Mouse (Mus musculus): ENCODE measurements around the gene Olfr630. TPM values are rescaled to one million over a fixed set of nuclear protein-coding genes. Genes with fewer than 3 reads are reported as not detected.

Gene Olfr630
- not detected for polyA plus RNA-seq (2017; shearing (Covaris generic))

DNA sequence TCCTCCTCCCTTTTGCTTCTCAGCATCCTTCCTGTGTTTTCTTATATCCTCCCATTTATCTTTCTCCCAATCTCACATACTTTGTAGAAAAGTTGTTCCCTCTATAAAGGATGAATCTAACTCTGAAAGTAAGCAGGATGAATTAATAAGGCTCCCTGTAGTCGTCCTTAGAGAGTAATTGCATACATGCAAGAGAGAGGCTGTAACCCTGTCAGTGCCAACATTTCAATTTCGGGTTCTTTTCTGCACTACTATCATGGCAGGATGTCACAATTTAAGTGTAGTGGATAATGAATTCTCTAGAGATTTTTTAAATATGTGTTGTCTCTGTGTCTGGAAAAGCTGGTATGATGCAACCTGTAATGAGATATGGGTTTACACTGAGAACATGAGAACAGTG lies at the start of gene Olfr630:
Gene Olfr630 (minus strand): TSS at position 101 of the 400 bp plus-strand sequence.

DNA sequence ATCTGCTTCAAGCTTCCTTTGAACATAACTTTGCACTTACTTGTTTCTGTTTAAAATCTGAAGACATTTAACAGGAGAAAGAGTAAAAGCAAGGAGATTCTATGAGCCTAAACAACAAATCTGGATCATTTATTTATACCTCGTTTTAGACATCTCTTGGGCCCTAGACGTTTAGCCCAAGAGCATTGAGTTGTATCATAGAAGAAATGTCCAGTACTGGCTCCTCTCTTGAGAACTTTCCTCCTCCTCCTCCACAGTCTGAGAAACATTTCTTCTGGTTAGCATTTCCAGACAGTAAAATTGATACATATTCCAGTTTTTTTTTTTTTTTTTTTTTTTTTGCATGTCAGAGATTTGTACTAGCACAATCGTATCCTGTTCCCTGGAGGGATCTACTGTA lies 34.6 kb upstream of the Olfr630 start, which contains the start of gene Olfr67:
Gene Olfr67 (minus strand): TSS at position 101 of the 400 bp plus-strand sequence.

DNA sequence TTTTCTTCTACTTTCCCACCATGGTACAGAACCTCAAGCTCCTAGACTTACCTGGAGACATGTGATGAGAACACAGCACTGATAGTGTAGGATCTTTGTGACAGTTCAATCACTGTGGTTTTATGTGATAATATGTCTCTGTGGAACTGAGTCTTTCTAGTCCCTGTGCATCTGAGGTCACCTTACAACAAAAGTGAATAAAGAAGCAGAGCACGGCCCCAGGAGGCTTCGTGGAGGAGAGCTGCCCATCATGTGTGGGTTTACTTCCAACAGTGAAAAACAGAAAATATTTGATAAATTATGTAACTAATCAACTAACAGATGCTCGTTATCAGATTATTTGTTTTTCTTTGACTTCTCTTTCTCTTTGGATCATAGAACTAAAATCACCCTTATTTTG lies 22.5 kb upstream of the Olfr630 start, which contains the start of gene Olfr68:
Gene Olfr68 (minus strand): TSS at position 101 of the 400 bp plus-strand sequence.

DNA sequence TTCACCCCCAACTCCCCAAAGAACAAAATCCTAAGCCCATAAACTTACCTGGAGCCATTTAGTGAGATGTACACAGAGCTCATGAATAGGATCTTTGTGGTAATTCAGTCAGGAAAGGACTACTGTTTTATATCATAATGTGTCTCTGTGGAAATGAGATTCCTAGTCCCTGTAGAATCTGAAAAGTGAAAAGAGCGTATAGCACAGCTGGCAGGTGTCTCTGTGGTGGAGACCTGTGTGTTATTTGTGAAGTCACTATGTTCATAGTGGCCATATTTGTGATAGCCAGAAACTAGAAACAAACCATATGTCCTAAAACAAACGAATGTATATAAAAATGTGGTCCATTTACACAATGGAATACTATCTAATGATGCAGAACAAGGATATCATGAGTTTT lies 14.4 kb upstream of the Olfr630 start, which contains the start of gene Olfr69:
Gene Olfr69 (minus strand): TSS at position 101 of the 400 bp plus-strand sequence.

DNA sequence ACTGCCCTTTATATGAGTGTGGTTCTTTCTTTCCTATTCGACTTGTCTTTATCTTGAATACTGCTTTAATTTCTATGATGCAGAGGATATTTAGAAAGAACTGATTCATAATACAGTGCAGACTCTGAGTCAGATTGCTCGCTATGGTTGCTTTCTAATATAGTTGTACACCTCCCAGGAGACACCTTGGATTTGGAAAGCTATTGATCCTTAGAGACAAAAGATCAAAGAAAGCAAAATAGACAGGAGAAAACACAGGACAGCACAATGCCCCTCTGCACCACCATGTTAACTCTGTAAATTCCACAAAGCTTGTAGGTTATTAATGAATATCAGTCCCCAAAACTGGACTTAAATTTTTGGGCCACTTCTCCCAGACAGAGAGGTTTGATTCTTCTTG lies 12.3 kb downstream of the Olfr630 start, which contains the start of gene Olfr629:
Gene Olfr629 (minus strand): TSS at position 101 of the 400 bp plus-strand sequence.

DNA sequence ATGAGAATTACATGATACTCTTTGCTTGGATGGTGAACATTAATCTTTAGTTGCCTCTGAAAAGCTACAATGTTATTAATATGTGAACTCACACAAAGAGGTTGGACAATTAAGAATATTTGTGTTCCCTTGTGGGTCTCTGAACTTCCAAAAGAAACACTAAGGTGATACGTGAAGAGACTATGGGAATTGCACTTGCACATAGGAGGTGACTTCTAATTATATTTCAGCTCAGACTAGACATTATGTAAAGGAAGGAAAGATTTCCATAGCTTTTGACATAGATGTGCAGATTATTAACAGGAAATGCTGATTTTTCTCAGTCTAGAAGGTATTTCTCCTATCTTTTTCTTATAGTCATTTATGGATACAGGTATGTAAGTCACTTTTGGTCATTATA lies 27.1 kb downstream of the Olfr630 start, which contains the start of gene Olfr628:
Gene Olfr628 (plus strand): TSS at position 301 of the 400 bp plus-strand sequence.

DNA sequence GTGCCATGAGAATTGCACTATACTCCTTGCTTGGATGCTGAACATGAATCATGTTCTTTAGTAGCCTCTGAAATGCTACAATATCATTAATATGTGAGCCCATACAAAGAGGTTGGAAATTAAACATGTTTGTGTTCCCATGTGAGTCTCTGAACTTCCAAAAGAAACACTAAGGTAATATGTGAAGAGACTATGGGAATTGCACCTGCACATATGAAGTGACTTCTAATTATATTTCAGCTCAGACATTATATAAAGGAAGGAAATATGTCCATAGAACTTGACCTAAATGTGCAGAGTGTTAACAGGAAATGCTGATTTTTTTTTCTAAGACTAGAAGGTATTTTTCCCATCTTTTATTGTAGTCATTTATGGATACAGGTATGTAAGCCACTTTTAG lies 42.8 kb downstream of the Olfr630 start, which contains the start of gene Olfr243:
Gene Olfr243 (plus strand): TSS at position 301 of the 400 bp plus-strand sequence.

Other genes starting within 250 kb of the Olfr630 start
- gene Olfr610, start 245.2 kb downstream of the Olfr630 start, polyA plus RNA-seq (2017; shearing (Covaris generic)), result not detected
- not detected for gene Olfr611, start 236.5 kb downstream of the Olfr630 start, polyA plus RNA-seq (2017; shearing (Covaris generic))
- gene Olfr612, start 214.6 kb downstream of the Olfr630 start, polyA plus RNA-seq (2017; shearing (Covaris generic)), result not detected
- 0.05 TPM for gene Olfr613, start 209.3 kb downstream of the Olfr630 start, polyA plus RNA-seq (2017; shearing (Covaris generic))
- gene Olfr615, start 201.3 kb downstream of the Olfr630 start, polyA plus RNA-seq (2017; shearing (Covaris generic)), result not detected
- gene Olfr616, start 188.2 kb downstream of the Olfr630 start, polyA plus RNA-seq (2017; shearing (Covaris generic)), result not detected
- gene Olfr617, start 184.3 kb downstream of the Olfr630 start, polyA plus RNA-seq (2017; shearing (Covaris generic)), result not detected
- not detected for gene Olfr618, start 167.2 kb downstream of the Olfr630 start, polyA plus RNA-seq (2017; shearing (Covaris generic))
- gene Olfr619, start 156.8 kb downstream of the Olfr630 start, polyA plus RNA-seq (2017; shearing (Covaris generic)), result not detected
- not detected for gene Olfr620, start 144.8 kb downstream of the Olfr630 start, polyA plus RNA-seq (2017; shearing (Covaris generic))
- not detected for gene Olfr622, start 114.6 kb downstream of the Olfr630 start, polyA plus RNA-seq (2017; shearing (Covaris generic))
- not detected for gene Olfr623, start 93.6 kb downstream of the Olfr630 start, polyA plus RNA-seq (2017; shearing (Covaris generic))
- gene Olfr624, start 86.1 kb downstream of the Olfr630 start, polyA plus RNA-seq (2017; shearing (Covaris generic)), result not detected
- not detected for gene Olfr625-ps1, start 74.6 kb downstream of the Olfr630 start, polyA plus RNA-seq (2017; shearing (Covaris generic))
- gene Olfr243, start 42.7 kb downstream of the Olfr630 start, polyA plus RNA-seq (2017; shearing (Covaris generic)), result not detected
- gene Olfr628, start 27.0 kb downstream of the Olfr630 start, polyA plus RNA-seq (2017; shearing (Covaris generic)), result not detected
- gene Olfr629, start 12.4 kb downstream of the Olfr630 start, polyA plus RNA-seq (2017; shearing (Covaris generic)), result not detected
- not detected for gene Olfr69, start 14.3 kb upstream of the Olfr630 start, polyA plus RNA-seq (2017; shearing (Covaris generic))
- not detected for gene Olfr68, start 22.4 kb upstream of the Olfr630 start, polyA plus RNA-seq (2017; shearing (Covaris generic))
- gene Olfr67, start 34.5 kb upstream of the Olfr630 start, polyA plus RNA-seq (2017; shearing (Covaris generic)), result not detected
- gene Hbb-bt, start 56.7 kb upstream of the Olfr630 start, polyA plus RNA-seq (2017; shearing (Covaris generic)), result 106 TPM
- gene Hbb-bs, start 70.8 kb upstream of the Olfr630 start, polyA plus RNA-seq (2017; shearing (Covaris generic)), result 546 TPM
- gene Hbb-bh2, start 83.2 kb upstream of the Olfr630 start, polyA plus RNA-seq (2017; shearing (Covaris generic)), result not detected
- not detected for gene Hbb-bh1, start 85.8 kb upstream of the Olfr630 start, polyA plus RNA-seq (2017; shearing (Covaris generic))
- not detected for gene Hbb-y, start 95.9 kb upstream of the Olfr630 start, polyA plus RNA-seq (2017; shearing (Covaris generic))
- not detected for gene Olfr66, start 128.9 kb upstream of the Olfr630 start, polyA plus RNA-seq (2017; shearing (Covaris generic))
- gene Olfr64, start 137.2 kb upstream of the Olfr630 start, polyA plus RNA-seq (2017; shearing (Covaris generic)), result not detected
- not detected for gene Olfr65, start 146.2 kb upstream of the Olfr630 start, polyA plus RNA-seq (2017; shearing (Covaris generic))
- not detected for gene Olfr631, start 171.5 kb upstream of the Olfr630 start, polyA plus RNA-seq (2017; shearing (Covaris generic))
- gene Olfr632, start 177.0 kb upstream of the Olfr630 start, polyA plus RNA-seq (2017; shearing (Covaris generic)), result not detected
- gene Olfr633, start 187.1 kb upstream of the Olfr630 start, polyA plus RNA-seq (2017; shearing (Covaris generic)), result not detected
- 0.04 TPM for gene Olfr635, start 213.8 kb upstream of the Olfr630 start, polyA plus RNA-seq (2017; shearing (Covaris generic))
- not detected for gene Olfr638, start 241.4 kb upstream of the Olfr630 start, polyA plus RNA-seq (2017; shearing (Covaris generic))

Data from activated CD4-positive, CD25-positive, alpha-beta regulatory T cell, adult 9 weeks (primary cell).